Mouse (Mus musculus) liver (tissue): Measurements from ENCODE around the gene Gm11168.
A peak's percentile ranks its signal among the peaks of the same experiment; 100 is the strongest.
"Not testable (repeated sequence)": the region's sequence is repeated elsewhere in the genome, so short reads cannot be mapped to it uniquely, and the experiment has no call there.

Experiments
- DNase-seq: peaks from one replicate; pipeline ENCODE4 v3.0.0-alpha.2; 2020; ENCODE audit warnings: mixed read lengths

Gm11168 gene

GRCm38 (mm10) chr9:3025653-3026052 is 22.5 kb downstream of the Gm11168 start:
- DNase-seq = not testable (repeated sequence)

- not testable (repeated sequence) for DNase-seq
Measured at GRCm38 (mm10) chr9:3026136-3026535, 23.0 kb downstream of the Gm11168 start.

DNA sequence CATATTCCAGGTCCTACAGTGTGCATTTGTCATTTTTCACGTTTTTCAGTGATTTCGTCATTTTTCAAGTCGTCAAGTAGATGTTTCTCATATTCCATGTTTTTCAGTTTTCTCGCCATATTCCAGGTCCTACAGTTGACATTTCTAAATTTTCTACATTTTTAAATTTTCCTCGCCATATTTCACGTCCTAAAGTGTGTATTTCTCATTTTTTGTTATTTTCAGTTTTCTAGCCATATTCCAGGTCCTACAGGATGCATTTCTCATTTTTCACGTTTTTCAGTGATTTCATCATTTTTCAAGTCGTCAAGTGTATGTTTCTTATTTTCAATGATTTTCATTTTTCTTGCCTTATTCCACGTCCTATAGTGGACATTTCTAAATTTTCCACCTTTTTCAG is 23.6 kb downstream of the Gm11168 start:
- DNase-seq = not testable (repeated sequence)

GRCm38 (mm10) chr9:3027200-3027599 is 24.1 kb downstream of the Gm11168 start:
- peak; percentile 47 for DNase-seq

- DNase-seq = not testable (repeated sequence)
Measured at GRCm38 (mm10) chr9:3029276-3030000, 26.3 kb downstream of the Gm11168 start.

DNA sequence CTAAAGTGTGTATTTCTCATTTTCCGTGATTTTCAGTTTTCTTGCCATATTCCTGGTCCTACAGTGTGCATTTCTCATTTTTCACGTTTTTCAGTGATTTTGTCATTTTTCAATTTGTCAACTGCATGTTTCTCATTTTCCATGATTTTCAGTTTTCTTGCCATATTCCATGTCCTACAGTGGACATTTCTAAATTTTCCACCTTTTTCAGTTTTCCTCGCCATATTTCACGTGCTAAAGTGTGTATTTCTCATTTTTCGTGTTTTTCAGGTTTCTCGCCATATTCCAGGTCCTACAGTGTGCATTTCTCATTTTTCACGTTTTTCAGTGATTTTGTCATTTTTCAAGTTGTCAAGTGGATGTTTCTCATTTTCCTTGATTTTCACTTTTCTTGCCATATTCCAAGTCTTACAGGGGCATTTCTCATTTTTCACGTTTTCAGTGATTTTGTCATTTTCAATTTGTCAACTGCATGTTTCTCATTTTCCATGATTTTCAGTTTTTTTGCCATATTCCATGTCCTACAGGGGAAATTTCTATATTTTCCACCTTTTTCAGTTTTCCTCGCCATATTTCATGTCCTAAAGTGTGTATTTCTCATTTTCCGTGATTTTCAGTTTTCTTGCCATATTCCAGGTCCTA is 27.7 kb downstream of the Gm11168 start:
- DNase-seq = peak; percentile 78

DNA sequence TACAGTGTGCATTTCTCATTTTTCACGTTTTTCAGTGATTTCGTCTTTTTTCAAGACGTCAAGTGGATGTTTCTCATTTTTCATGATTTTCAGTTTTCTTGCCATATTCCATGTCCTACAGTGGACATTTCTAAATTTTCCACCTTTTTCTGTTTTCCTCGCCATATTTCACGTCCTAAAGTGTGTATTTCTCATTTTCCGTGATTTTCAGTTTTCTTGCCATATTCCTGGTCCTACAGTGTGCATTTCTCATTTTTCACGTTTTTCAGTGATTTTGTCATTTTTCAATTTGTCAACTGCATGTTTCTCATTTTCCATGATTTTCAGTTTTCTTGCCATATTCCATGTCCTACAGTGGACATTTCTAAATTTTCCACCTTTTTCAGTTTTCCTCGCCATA is 31.2 kb downstream of the Gm11168 start, which contains the start of gene Gm17535:
Gm17535 (plus strand) TSS at position 301 of the 400 bp plus-strand sequence.
- not testable (repeated sequence) for DNase-seq

GRCm38 (mm10) chr9:3036577-3036976 is 33.4 kb downstream of the Gm11168 start, which contains the start of gene Gm10715:
TSS of gene Gm10715 (plus strand) at chr9:3036877.
- not testable (repeated sequence) for DNase-seq

DNA sequence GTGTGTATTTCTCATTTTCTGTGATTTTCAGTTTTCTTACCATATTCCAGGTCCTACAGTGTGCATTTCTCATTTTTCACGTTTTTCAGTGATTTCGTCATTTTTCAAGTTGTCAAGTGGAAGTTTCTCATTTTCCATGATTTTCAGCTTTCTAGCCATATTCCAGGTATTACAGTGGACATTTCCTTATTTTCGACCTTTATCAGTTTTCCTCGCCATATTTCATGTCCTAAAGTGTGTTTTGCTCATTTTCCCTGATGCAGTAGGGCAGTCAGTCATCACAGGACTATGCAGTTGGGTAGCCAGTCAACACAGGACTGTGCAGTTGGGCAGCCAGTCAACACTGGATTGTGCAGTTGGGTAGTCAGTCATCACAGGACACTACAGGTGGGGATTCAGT is 35.0 kb downstream of the Gm11168 start:
- not testable (repeated sequence) for DNase-seq
